Mouse (Mus musculus): ENCODE data around the gene Cnnm4.

GRCm38 (mm10) chr1:36545382-36545781 is 74.0 kb downstream of the Cnnm4 start:
- TF ChIP-seq POLR2A (IDR thresholded peaks at IDR 0.05; ENCODE audit: insufficient read depth, low read depth, low read length): no peak
- TF ChIP-seq CTCF (IDR thresholded peaks at IDR 0.05): no peak

Measured in heart, adult 2 months (tissue).